ENCODE assay signal across 8 mouse cellular contexts in the genomic region with DNA sequence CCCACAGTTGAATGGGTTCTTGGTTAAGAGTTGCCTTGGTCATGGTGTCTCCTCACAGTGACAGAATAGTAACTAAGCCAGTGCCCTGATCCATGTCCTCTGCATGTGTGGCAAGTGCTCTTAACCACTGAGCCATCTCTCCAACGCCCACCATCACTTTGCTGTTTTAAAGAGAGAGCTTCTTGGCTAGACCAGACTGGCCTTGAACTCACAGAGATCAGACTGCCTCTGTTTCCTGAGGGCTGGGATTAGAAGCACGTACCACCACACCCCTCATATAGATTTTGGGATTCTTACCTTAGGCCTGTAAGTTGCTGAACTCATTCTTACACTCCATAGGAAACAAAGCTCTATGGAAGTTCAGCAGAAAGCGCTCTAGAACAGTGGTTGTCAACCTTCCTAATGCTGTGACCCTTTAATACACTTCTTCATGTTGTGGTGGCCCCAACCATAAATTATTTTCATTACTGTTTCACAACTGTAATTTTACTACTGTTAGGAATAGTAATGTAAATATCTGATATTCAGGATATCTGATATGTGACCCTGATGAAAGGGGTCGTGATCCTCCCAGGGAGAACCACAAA.
DNase-seq lines count a peak whose midpoint lies in the region; ATAC-seq and TF ChIP-seq lines count a peak whose summit lies in the region.

No protein-coding gene starts in this region.

- no peak overlapping the region for H3K4me3 ChIP-seq in gastrocnemius, adult 2 months
- H3K4me3 ChIP-seq in lung, embryonic 16.5 days (ENCODE audit: low read length) = no peak overlapping the region
- peak overlapping the region; percentile 5; the same call in 1 of the 2 replicates for H3K4me3 ChIP-seq in limb, embryonic 15.5 days
- H3K4me3 ChIP-seq in stomach, embryonic 16.5 days (replicated peaks; ENCODE audit: low read length) = no peak overlapping the region; the same call in 1 of the 2 replicates

- peaks cover 7% of the 10 kb centered on the region; the same call in 1 of the 2 replicates for H3K4me1 ChIP-seq in lung, embryonic 16.5 days (replicated peaks; ENCODE audit: control insufficient read depth, insufficient read depth, low read length)
- H3K4me1 ChIP-seq in limb, embryonic 15.5 days = peaks cover 41% of the 10 kb centered on the region
- peaks cover 7% of the 10 kb centered on the region for H3K4me1 ChIP-seq in stomach, embryonic 16.5 days (ENCODE audit: control insufficient read depth, insufficient read depth, low read length)

- no peak for TF ChIP-seq CTCF in gastrocnemius, adult 2 months (IDR thresholded peaks at IDR 0.05)

- H3K27me3 ChIP-seq in lung, embryonic 16.5 days (ENCODE audit: control insufficient read depth, insufficient read depth, low read depth, low read length) = no peaks in the 10 kb centered on the region
- no peaks in the 10 kb centered on the region for H3K27me3 ChIP-seq in limb, embryonic 15.5 days
- no peaks in the 10 kb centered on the region; the same call in 1 of the 2 replicates for H3K27me3 ChIP-seq in stomach, embryonic 16.5 days (ENCODE audit: control insufficient read depth, insufficient read depth, low read length)

- DNase-seq in gastrocnemius, adult 2 months = no peak
- no peak for DNase-seq in gastrocnemius, postnatal 36 days
- DNase-seq in lung, postnatal 25 days (ENCODE audit: low spot score) = no peak
- DNase-seq in adrenal gland, postnatal 10 days = no peak

- peak overlapping the region; percentile 52; the same call in 1 of the 2 replicates for H3K4me2 ChIP-seq in lung, embryonic 16.5 days (ENCODE audit: low read depth, low read length)
- H3K4me2 ChIP-seq in limb, embryonic 15.5 days = peak overlapping the region; percentile 36
- peak overlapping the region; percentile 50 for H3K4me2 ChIP-seq in stomach, embryonic 16.5 days (ENCODE audit: low read depth, low read length)

- ATAC-seq in lung, embryonic 16.5 days (ENCODE audit: low read depth) = no peak
- ATAC-seq in limb, embryonic 15.5 days (ENCODE audit: insufficient number of reproducible peaks, low FRiP score, low TSS enrichment, low read depth) = no peak
- ATAC-seq in stomach, embryonic 16.5 days (ENCODE audit: insufficient read depth, low FRiP score) = no peak
- no peak for ATAC-seq in frontal cortex, adult (ENCODE audit: low TSS enrichment)

- intact Hi-C loops in gastrocnemius, adult 2 months (cut with DNase I) = no loop called here
- intact Hi-C loops in gastrocnemius, postnatal 36 days (cut with DNase I) = no loop called here

- 69% methylated on average over 4 of the region's 4 CpGs for WGBS in lung, embryonic 16.5 days
- 64% methylated on average over 4 of the region's 4 CpGs for WGBS in limb, embryonic 15.5 days
- WGBS in stomach, embryonic 16.5 days = 71% methylated on average over 4 of the region's 4 CpGs

- H3K9ac ChIP-seq in lung, embryonic 16.5 days (ENCODE audit: low read length) = no peak overlapping the region
- no peak overlapping the region for H3K9ac ChIP-seq in limb, embryonic 15.5 days
- H3K9ac ChIP-seq in stomach, embryonic 16.5 days (ENCODE audit: low read length) = no peak overlapping the region

- H3K27ac ChIP-seq in gastrocnemius, adult 2 months = peak overlapping the region; percentile 43
- H3K27ac ChIP-seq in lung, embryonic 16.5 days (ENCODE audit: low read length) = no peak overlapping the region
- no peak overlapping the region for H3K27ac ChIP-seq in limb, embryonic 15.5 days
- H3K27ac ChIP-seq in stomach, embryonic 16.5 days (ENCODE audit: low read length) = no peak overlapping the region

- H3K36me3 ChIP-seq in lung, embryonic 16.5 days (ENCODE audit: control insufficient read depth, insufficient read depth, low read length) = no peaks in the 10 kb centered on the region
- H3K36me3 ChIP-seq in limb, embryonic 15.5 days = no peaks in the 10 kb centered on the region
- H3K36me3 ChIP-seq in stomach, embryonic 16.5 days (ENCODE audit: control insufficient read depth, insufficient read depth, low read length) = no peaks in the 10 kb centered on the region

- H3K9me3 ChIP-seq in lung, embryonic 16.5 days (ENCODE audit: control insufficient read depth, low read length) = no peaks in the 10 kb centered on the region
- H3K9me3 ChIP-seq in limb, embryonic 15.5 days = no peaks in the 10 kb centered on the region
- H3K9me3 ChIP-seq in stomach, embryonic 16.5 days (replicated peaks; ENCODE audit: control insufficient read depth, low read length) = no peaks in the 10 kb centered on the region
